Mouse (Mus musculus) forebrain, embryonic 11.5 days (tissue): ENCODE results near the gene Pacsin2. TPM values are rescaled to one million over a fixed set of nuclear protein-coding genes. Genes with fewer than 3 reads are reported as not detected.
A peak's percentile ranks its signal among the peaks of the same experiment; 100 is the strongest.
"Not testable (repeated sequence)": the region's sequence is repeated elsewhere in the genome, so short reads cannot be mapped to it uniquely, and the experiment has no call there.

Experiments used
- ATAC-seq: fragments of 200-750 bp; cut with Nextera tagmentation; replicated peaks from 2 replicates; pipeline ENCODE4 v1.8.0; 2017; ENCODE audit warnings: moderate TSS enrichment; ENCODE audit not compliant: low FRiP score
- DNase-seq: peaks from one replicate; pipeline ENCODE4 v3.0.0-alpha.2; 2017; ENCODE audit warnings: low spot score
- H3K27ac ChIP-seq: fragments of 300-500 bp; sonication (generic); 2 replicates; pipeline ENCODE4 v1.5.1; 2014; ENCODE audit warnings: low read depth, low read length
- H3K27me3 ChIP-seq: fragments of 300-500 bp; sonication (generic); 2 replicates; pipeline ENCODE4 v1.6.1; 2014; ENCODE audit warnings: mild to moderate bottlenecking, low read length, mixed read lengths; ENCODE audit not compliant: control insufficient read depth, insufficient read depth
- H3K36me3 ChIP-seq: fragments of 300-500 bp; sonication (generic); 2 replicates; pipeline ENCODE4 v1.6.1; 2014; ENCODE audit warnings: mild to moderate bottlenecking, low read length, moderate library complexity, mixed read lengths; ENCODE audit not compliant: control insufficient read depth, insufficient read depth
- H3K4me1 ChIP-seq: fragments of 300-500 bp; sonication (generic); replicated peaks from 2 replicates; pipeline ENCODE4 v1.6.1; 2014; ENCODE audit warnings: low read length, mixed read lengths; ENCODE audit not compliant: control insufficient read depth, insufficient read depth
- H3K4me2 ChIP-seq: fragments of 300-500 bp; sonication (generic); 2 replicates; pipeline ENCODE4 v1.6.1; 2014; ENCODE audit warnings: low read depth, mild to moderate bottlenecking, low read length, moderate library complexity, mixed read lengths; ENCODE audit not compliant: severe bottlenecking
- H3K4me3 ChIP-seq: fragments of 300-500 bp; sonication (generic); 2 replicates; pipeline ENCODE4 v1.5.1; 2014; ENCODE audit warnings: low read depth, low read length
- H3K9ac ChIP-seq: fragments of 300-500 bp; sonication (generic); 2 replicates; pipeline ENCODE4 v1.6.1; 2014; ENCODE audit warnings: low read length
- H3K9me3 ChIP-seq: fragments of 300-500 bp; sonication (generic); 2 replicates; pipeline ENCODE4 v1.6.1; 2016; ENCODE audit warnings: low read length, mixed read lengths; ENCODE audit not compliant: control insufficient read depth
- WGBS: fragments of 180-500 bp; shearing (Covaris S2); extraction: QIAGEN DNeasy Blood & Tissue Kit; methylation state at CpG from one replicate; pipeline ENCODE4 v1.1.7; 2014; 5-methylcytosine and 5-hydroxymethylcytosine counted together
- polyA plus RNA-seq: library from polyadenylated mRNA; unstranded; fragments of >200 nt; fragmentation: Nextera tagmentation; extraction: Ambion mirVana; gene quantifications from 2 replicates; pipeline ENCODE4 v1.2.1, GENCODE M21; 2014

The Pacsin2 gene
- polyA plus RNA-seq, 1 experiment from 2014 or later: 50.5 TPM

DNA sequence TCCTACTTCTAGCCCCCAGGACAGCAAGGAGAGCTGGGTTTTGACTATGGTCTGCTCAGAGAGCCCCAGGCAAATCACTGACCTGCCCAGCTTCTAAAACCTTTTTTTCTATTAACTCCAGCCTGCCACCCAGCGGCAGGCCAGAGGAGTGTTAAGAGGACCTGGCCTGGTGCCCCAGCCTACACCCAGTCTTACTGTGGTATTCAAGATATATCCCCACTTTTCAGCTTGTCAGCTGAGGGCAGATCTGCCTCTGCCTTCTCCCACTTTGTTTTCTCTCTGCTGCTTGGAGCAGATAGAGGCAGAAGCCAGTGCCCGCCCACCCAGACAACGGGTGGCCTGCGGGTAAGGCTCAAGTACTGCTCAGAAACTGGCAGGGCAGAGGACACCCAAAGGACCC is 89.3 kb downstream of the Pacsin2 start:
- H3K27me3 ChIP-seq: no peaks in the 10 kb centered on the region
- no peak overlapping the region for H3K27ac ChIP-seq
- 71% methylated on average over 4 of the region's 4 CpGs for WGBS
- H3K4me3 ChIP-seq: no peak overlapping the region
- H3K36me3 ChIP-seq: peaks cover 5% of the 10 kb centered on the region
- no peak overlapping the region for H3K9ac ChIP-seq
- no peaks in the 10 kb centered on the region for H3K9me3 ChIP-seq
- no peaks in the 10 kb centered on the region for H3K4me1 ChIP-seq
- DNase-seq (peak; percentile 63), ATAC-seq (no peak)
- no peak overlapping the region for H3K4me2 ChIP-seq

DNA sequence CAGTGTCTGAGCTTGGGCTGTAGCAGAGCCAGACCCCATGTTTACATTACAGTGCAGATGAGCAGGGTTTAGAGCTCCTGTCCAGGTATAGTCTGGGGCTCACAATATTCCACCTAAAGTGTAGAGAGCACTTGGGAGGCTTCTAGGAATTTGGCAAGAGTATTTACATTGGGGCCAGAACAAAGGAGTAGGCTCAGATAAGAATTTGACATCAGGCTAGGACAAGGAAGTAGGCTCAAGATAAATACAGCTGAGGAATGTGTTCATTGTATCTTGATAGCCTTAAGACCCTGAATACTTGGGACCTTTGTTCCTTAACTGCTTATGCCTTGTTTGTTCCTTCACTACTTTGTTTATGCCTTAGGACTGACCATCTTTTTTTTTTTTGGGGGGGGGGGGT is 90.3 kb downstream of the Pacsin2 start:
- Histone ChIP-seq H3K9ac (no peak overlapping the region), H3K9me3 (no peaks in the 10 kb centered on the region), H3K4me3 (no peak overlapping the region), H3K4me1 (no peaks in the 10 kb centered on the region), H3K36me3 (peaks cover 5% of the 10 kb centered on the region), H3K27me3 (no peaks in the 10 kb centered on the region), H3K27ac (no peak overlapping the region), H3K4me2 (no peak overlapping the region)
- DNase-seq: no peak
- no peak for ATAC-seq

DNA sequence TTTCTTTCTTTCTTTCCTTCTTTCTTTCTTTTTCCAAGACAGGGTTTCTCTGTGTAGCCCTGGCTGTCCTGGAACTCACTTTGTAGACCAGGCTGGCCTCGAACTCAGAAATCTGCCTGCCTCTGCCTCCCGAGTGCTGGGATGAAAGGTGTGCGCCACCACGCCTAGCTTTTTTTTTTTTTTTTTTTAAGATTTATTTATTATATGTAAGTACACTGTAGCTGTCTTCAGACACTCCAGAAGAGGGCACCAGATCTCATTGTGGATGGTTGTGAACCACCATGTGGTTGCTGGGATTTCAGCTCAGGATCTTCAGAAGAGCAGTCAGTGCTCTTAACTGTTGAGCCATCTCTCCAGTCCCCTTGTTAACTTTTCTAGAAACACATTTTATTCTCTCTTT is 95.7 kb downstream of the Pacsin2 start:
- H3K9ac ChIP-seq, H3K4me3 ChIP-seq, H3K9me3 ChIP-seq, H3K27me3 ChIP-seq, ATAC-seq, H3K4me1 ChIP-seq, H3K27ac ChIP-seq, H3K4me2 ChIP-seq, H3K36me3 ChIP-seq, DNase-seq: not testable (repeated sequence)
- WGBS: 96% methylated on average over 4 of the region's 4 CpGs

DNA sequence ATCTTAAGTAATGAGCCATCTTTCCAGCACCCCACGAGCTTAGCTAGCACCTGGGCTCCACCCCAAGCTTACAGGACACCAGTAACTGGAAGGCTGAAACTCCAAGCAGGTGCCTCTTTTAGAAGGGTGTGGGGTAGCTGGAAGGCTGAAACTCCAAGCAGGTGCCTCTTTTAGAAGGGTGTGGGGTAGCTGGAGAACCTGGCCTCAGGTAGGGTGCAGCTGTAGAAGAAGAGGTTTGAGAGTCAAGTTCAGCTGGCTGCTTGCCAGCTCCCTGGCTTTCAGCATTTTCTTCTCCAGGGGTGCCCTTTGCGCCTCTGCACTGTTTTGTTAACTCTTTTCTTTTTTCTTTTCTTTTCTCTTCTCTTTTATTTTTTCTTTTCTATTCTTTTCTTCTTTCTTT is 96.1 kb downstream of the Pacsin2 start:
- no peak overlapping the region for H3K4me3 ChIP-seq
- 90% methylated on average over 2 of the region's 2 CpGs for WGBS
- no peak overlapping the region for H3K4me2 ChIP-seq
- H3K9ac ChIP-seq: no peak overlapping the region
- DNase-seq: no peak
- no peak overlapping the region for H3K27ac ChIP-seq
- H3K36me3 ChIP-seq: no peaks in the 10 kb centered on the region
- no peaks in the 10 kb centered on the region for H3K9me3 ChIP-seq
- H3K4me1 ChIP-seq: no peaks in the 10 kb centered on the region; the same call in 1 of the 2 replicates
- no peak for ATAC-seq
- H3K27me3 ChIP-seq: peaks cover 2% of the 10 kb centered on the region

DNA sequence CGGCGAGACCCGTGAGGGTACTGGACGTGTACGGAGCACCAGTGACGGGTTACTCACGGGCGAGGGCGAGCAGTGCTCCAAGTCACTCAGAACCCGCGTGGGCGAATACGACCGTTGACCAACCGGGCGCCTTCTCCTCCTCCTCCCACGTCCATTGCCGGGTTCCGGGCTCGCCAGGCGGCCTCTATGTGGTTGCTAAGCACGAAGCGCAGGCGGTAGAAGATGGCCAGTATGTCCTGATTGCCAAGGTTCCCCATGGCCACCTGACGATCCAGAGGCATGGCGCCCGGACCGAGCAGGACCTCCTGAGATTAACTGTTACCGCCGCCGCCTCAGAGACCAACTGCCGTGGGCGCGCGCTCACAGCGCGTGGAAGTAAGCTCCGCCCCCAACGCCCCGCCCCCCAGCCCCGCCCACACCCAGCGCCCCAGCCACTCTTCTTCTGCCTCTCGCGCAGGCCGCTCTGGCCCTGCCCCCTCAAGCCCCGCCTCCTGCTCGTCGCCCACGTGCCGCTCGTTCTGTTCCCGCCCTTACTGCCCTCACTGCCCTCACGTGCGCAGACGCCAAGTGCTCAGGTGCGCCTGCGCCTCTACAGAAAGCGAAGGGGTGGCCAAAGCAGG is 97.4 kb downstream of the Pacsin2 start:
- Histone ChIP-seq H3K9ac (no peak overlapping the region), H3K36me3 (no peaks in the 10 kb centered on the region), H3K4me2 (peak overlapping the region; percentile 39), H3K4me3 (peak overlapping the region; percentile 12; the same call in 1 of the 2 replicates), H3K4me1 (no peaks in the 10 kb centered on the region; the same call in 1 of the 2 replicates), H3K27ac (no peak overlapping the region), H3K9me3 (no peaks in the 10 kb centered on the region), H3K27me3 (peaks cover 2% of the 10 kb centered on the region)
- WGBS: 33% methylated on average over 58 of the region's 58 CpGs
- ATAC-seq (peak; percentile 71), DNase-seq (peak; percentile 82)

DNA sequence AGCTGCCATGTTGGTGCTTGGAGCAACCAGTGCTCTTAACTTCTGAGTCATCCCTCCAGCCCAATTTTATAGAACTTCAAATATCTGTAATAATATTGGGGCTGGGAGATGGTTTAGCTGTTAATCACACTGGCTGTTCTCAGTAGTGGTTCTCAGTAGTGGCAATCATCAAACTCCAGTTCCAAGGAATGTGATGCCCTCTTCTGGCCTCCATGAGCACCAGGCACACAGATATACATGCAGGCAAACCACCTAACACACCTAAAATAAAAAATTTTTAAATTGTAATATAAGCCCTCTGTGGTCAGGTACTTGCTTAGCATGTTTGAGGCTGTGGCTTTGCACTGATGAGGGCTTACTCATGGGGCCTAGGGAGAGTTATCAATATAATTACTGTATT is 98.7 kb downstream of the Pacsin2 start:
- DNase-seq (no peak), ATAC-seq (no peak)
- no peaks in the 10 kb centered on the region for H3K36me3 ChIP-seq
- no peaks in the 10 kb centered on the region for H3K9me3 ChIP-seq
- no peak overlapping the region for H3K4me2 ChIP-seq
- no peak overlapping the region for H3K4me3 ChIP-seq
- H3K27ac ChIP-seq: no peak overlapping the region
- H3K4me1 ChIP-seq: no peaks in the 10 kb centered on the region; the same call in 1 of the 2 replicates
- peaks cover 2% of the 10 kb centered on the region for H3K27me3 ChIP-seq
- H3K9ac ChIP-seq: no peak overlapping the region

DNA sequence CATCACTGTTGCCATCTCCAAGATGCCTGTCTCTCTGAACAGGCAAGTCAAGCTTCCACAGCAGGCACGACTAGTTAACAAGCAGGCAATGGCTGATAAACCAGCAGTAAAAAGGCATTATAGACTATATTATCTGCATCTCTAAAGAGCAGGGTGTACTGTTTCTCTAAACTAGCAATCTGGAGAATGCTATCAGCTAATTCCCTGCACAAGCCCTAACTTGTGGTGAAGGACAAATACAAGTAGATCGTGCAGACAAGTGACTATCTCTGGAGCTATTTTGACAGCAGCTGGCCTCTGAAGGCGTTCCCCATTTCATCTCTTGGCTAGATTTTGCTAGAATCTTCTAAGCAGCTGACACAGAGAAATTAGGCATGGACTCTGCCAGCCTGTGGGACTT is 100.2 kb downstream of the Pacsin2 start:
- Histone ChIP-seq H3K4me1 (no peaks in the 10 kb centered on the region; the same call in 1 of the 2 replicates), H3K4me2 (no peak overlapping the region), H3K27me3 (peaks cover 2% of the 10 kb centered on the region), H3K36me3 (no peaks in the 10 kb centered on the region), H3K27ac (no peak overlapping the region), H3K4me3 (no peak overlapping the region), H3K9me3 (no peaks in the 10 kb centered on the region), H3K9ac (no peak overlapping the region)
- WGBS: 78% methylated on average over 3 of the region's 3 CpGs
- DNase-seq (no peak), ATAC-seq (no peak)

DNA sequence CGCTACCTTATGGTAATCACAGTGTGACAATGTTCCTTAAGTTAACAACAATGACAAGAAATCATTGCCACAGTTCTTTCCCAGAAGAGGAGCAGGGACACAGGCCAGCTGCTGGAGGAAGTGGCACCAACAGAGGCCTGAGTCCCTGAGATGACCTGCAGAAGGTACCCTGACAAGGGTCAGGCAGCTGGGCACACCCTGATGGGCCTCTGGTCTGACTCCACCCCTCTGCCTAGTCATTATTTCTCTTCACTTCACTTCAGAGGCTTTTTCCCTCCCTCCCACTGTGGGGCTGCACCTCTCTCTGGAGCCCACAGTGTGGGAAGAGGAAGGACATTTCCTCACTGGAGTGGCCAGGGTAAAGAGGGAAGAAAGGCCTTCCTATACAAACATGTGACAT is 101.6 kb downstream of the Pacsin2 start:
- H3K36me3 ChIP-seq, ATAC-seq, H3K27ac ChIP-seq, H3K4me3 ChIP-seq, H3K27me3 ChIP-seq, H3K9me3 ChIP-seq, DNase-seq, H3K9ac ChIP-seq, H3K4me2 ChIP-seq, H3K4me1 ChIP-seq: not testable (repeated sequence)
- 92% methylated on average over 1 of the region's 1 CpGs for WGBS

DNA sequence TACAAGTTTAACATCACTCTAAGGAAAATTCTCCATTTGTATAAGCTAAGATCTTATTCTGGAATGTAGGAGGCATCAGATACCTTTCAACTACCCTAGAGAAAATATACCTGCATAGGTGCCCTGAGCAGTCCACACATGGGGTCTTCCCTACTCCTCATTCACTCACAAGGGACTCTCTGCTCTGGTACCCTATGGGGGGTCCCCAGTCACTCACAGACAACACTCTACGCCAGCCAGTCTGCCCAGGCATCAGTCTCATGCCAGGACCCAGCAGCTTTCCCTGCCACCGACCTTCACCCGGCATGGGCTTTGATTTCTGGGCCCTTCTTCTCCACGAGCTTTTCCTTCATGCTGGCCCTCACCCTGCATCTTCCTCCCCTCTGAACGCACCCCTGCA is 103.5 kb downstream of the Pacsin2 start:
- H3K4me2 ChIP-seq, H3K27me3 ChIP-seq, H3K36me3 ChIP-seq, H3K27ac ChIP-seq, DNase-seq, ATAC-seq, H3K4me1 ChIP-seq, H3K9me3 ChIP-seq, H3K4me3 ChIP-seq, H3K9ac ChIP-seq: not testable (repeated sequence)
- 84% methylated on average over 4 of the region's 5 CpGs for WGBS
